Mouse (Mus musculus) thymus, adult 2 months (tissue): ENCODE measurements around the gene Ccdc116. TPM values are rescaled to one million over a fixed set of nuclear protein-coding genes. Genes with fewer than 3 reads are reported as not detected.
"Not testable (repeated sequence)": the region's sequence is repeated elsewhere in the genome, so short reads cannot be mapped to it uniquely, and the experiment has no call there.

Experiments used
- DNase-seq: peaks from one replicate; pipeline ENCODE4 v3.0.0; 2021
- H3K27ac ChIP-seq: fragments of 200-500 bp; 2 replicates; pipeline ENCODE4 v1.5.1; 2012; ENCODE audit warnings: low read length, control low read depth; ENCODE audit not compliant: control insufficient read depth, insufficient read depth
- H3K27me3 ChIP-seq: fragments of 200-500 bp; 2 replicates; pipeline ENCODE4 v1.6.1; 2012; ENCODE audit warnings: mild to moderate bottlenecking, low read length, moderate library complexity, mixed read lengths; ENCODE audit not compliant: control insufficient read depth, insufficient read depth
- H3K36me3 ChIP-seq: fragments of 200-500 bp; 2 replicates; pipeline ENCODE4 v1.6.1; 2012; ENCODE audit warnings: mild to moderate bottlenecking, low read length, moderate library complexity; ENCODE audit not compliant: control insufficient read depth, insufficient read depth
- H3K4me1 ChIP-seq: fragments of 200-500 bp; replicated peaks from 2 replicates; pipeline ENCODE4 v1.6.1; 2012; ENCODE audit warnings: low read length; ENCODE audit not compliant: control insufficient read depth, insufficient read depth
- H3K4me3 ChIP-seq: fragments of 200-500 bp; 2 replicates; pipeline ENCODE4 v1.5.1; 2012; ENCODE audit warnings: mild to moderate bottlenecking, low read length, control low read depth, moderate library complexity; ENCODE audit not compliant: control insufficient read depth, insufficient read depth
- CTCF ChIP-seq: fragments of 200-500 bp; IDR thresholded peaks from 2 replicates; pipeline ENCODE4 v1.5.1; 2012; ENCODE audit warnings: mild to moderate bottlenecking, control low read depth, low read length, moderate library complexity, borderline replicate concordance; ENCODE audit not compliant: control insufficient read depth, poor library complexity, insufficient read depth; ENCODE audit errors: extremely low read depth
- POLR2A ChIP-seq: fragments of 200-500 bp; IDR thresholded peaks from 2 replicates; pipeline ENCODE4 v1.6.1; 2012; ENCODE audit warnings: mild to moderate bottlenecking, low read length, control low read depth, moderate library complexity; ENCODE audit not compliant: control insufficient read depth, poor library complexity, insufficient read depth; ENCODE audit errors: extremely low read depth
- WGBS: fragments of 180-500 bp; shearing (Covaris S2); methylation state at CpG from one replicate; pipeline ENCODE4 v1.1.7; 2018; 5-methylcytosine and 5-hydroxymethylcytosine counted together
- polyA plus RNA-seq: library from polyadenylated mRNA; depleted of rRNA; stranded (reverse); fragments of >200 nt; gene quantifications from 2 replicates; pipeline ENCODE4 v1.2.3, GENCODE M21; 2012

The Ccdc116 gene
- polyA plus RNA-seq, 1 experiment: 3.5 TPM

DNA sequence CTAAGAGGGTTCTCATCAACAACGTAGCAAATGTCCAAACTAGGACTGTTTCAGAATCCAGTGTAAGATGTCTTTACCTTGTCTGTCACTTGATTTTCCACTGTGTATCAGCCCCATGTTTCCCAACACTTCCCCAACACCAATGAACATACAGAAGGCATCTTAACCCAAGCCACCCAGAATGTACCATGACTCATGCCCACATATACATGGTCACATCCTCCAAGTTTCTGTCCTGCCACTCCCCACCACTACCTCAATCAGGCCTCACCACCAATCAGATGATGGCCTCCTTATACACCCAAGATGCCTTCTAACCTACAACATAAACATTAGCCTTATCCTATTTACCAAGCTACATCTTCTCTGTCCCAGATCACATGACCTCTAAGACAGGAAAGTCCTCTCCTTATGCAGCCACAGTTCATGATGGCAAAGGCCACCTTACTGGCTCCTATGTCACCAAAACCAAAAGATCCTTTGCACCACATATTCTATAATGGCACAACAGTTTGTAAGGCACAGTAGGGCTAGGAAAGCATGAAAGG is 30.7 kb upstream of the Ccdc116 start:
- Histone ChIP-seq H3K4me1 (no peaks in the 10 kb centered on the region), H3K4me3 (no peak overlapping the region), H3K27me3 (no peaks in the 10 kb centered on the region), H3K27ac (no peak overlapping the region), H3K36me3 (peaks cover 19% of the 10 kb centered on the region)
- TF ChIP-seq CTCF: no peak
- TF ChIP-seq POLR2A: no peak
- 100% methylated on average over 1 of the region's 1 CpGs for WGBS
- no peak for DNase-seq

GRCm38 (mm10) chr16:17175765-17176164 is 28.7 kb upstream of the Ccdc116 start:
- Histone ChIP-seq H3K27ac (no peak overlapping the region), H3K27me3 (no peaks in the 10 kb centered on the region), H3K4me1 (no peaks in the 10 kb centered on the region), H3K4me3 (no peak overlapping the region), H3K36me3 (peaks cover 34% of the 10 kb centered on the region)
- WGBS: 85% methylated on average over 2 of the region's 2 CpGs
- DNase-seq: no peak
- TF ChIP-seq CTCF: no peak

DNA sequence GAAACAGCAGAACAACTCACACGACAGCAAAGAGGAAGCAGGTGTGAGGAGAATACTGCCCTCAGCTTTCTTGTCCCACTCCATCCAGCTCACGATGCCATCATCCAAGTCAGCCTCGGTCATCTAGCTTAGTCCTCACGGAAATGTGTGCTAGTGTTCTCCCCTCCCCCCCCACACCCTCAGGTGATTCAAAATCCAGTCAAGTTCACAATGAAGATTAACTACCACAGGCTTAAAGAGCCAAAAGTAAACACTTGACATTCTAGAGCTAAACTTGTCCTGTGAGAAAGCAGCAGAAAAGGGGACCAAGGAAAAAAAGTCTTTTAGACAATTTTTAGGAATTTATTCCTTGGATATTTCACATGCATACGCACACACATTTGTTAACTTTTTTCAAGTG is 21.0 kb upstream of the Ccdc116 start:
- no peak for DNase-seq
- no peaks in the 10 kb centered on the region for H3K4me1 ChIP-seq
- H3K27me3 ChIP-seq: no peaks in the 10 kb centered on the region
- no peak overlapping the region for H3K4me3 ChIP-seq
- H3K27ac ChIP-seq: no peak overlapping the region
- H3K36me3 ChIP-seq: peaks cover 36% of the 10 kb centered on the region
- no peak for TF ChIP-seq CTCF
- TF ChIP-seq POLR2A: no peak
- 94% methylated on average over 5 of the region's 5 CpGs for WGBS

GRCm38 (mm10) chr16:17167179-17167578 is 20.1 kb upstream of the Ccdc116 start:
- peaks cover 27% of the 10 kb centered on the region for H3K36me3 ChIP-seq
- H3K4me3 ChIP-seq: no peak overlapping the region
- no peaks in the 10 kb centered on the region for H3K4me1 ChIP-seq
- DNase-seq: no peak
- TF ChIP-seq CTCF (no peak), POLR2A (no peak)
- H3K27me3 ChIP-seq: no peaks in the 10 kb centered on the region
- H3K27ac ChIP-seq: no peak overlapping the region

- H3K4me1 ChIP-seq, H3K27ac ChIP-seq, H3K4me3 ChIP-seq, DNase-seq, H3K27me3 ChIP-seq: not testable (repeated sequence)
- H3K36me3 ChIP-seq: peaks cover 17% of the 10 kb centered on the region
- 93% methylated on average over 1 of the region's 1 CpGs for WGBS
Measured at GRCm38 (mm10) chr16:17165478-17165877, 18.4 kb upstream of the Ccdc116 start.

DNA sequence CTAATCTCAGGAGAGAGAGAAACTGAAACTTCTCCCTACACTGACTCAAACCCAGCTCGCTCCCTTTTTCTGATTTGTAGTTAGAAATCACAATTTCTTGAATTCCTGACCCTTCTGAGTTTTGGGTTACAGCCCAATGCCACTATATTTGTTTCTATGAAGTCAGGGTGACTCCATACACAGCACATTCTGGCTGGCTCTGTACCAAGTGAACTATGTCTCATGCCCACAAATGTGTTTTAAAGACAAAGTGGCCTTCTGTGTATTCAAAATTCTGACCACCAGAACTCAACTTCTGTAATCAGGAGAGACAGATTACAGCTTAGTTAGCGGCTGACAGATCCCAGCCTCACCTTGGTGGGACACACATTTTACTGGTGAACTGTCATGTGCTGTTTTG is 7.3 kb upstream of the Ccdc116 start:
- Histone ChIP-seq H3K4me3 (no peak overlapping the region), H3K36me3 (peaks cover 53% of the 10 kb centered on the region), H3K27ac (no peak overlapping the region), H3K4me1 (no peaks in the 10 kb centered on the region), H3K27me3 (no peaks in the 10 kb centered on the region)
- no peak for DNase-seq
- WGBS: 98% methylated on average over 2 of the region's 2 CpGs
- TF ChIP-seq CTCF: no peak
- TF ChIP-seq POLR2A: no peak

GRCm38 (mm10) chr16:17151874-17152273 is 4.8 kb upstream of the Ccdc116 start:
- 95% methylated on average over 4 of the region's 4 CpGs for WGBS
- Histone ChIP-seq H3K4me3 (no peak overlapping the region), H3K36me3 (peaks cover 31% of the 10 kb centered on the region)

More at GRCm38 (mm10) chr16:17151874-17152273, 4.8 kb upstream of the Ccdc116 start:
- TF ChIP-seq POLR2A (no peak), CTCF (no peak)
- no peak overlapping the region for H3K27ac ChIP-seq
- H3K4me1 ChIP-seq: peaks cover 12% of the 10 kb centered on the region
- H3K27me3 ChIP-seq: no peaks in the 10 kb centered on the region
- no peak for DNase-seq
